Mouse (Mus musculus) small intestine, adult 2 months (tissue): ENCODE measurements around the gene Pnp2. TPM values are rescaled to one million over a fixed set of nuclear protein-coding genes. Genes with fewer than 3 reads are reported as not detected.
"Not testable (repeated sequence)": the region's sequence is repeated elsewhere in the genome, so short reads cannot be mapped to it uniquely, and the experiment has no call there.

ENCODE experiments used
- H3K27ac ChIP-seq: fragments of 200-500 bp; 2 replicates; pipeline ENCODE4 v1.5.1; 2012; ENCODE audit warnings: low read depth, low read length, control low read depth, inconsistent platforms; ENCODE audit not compliant: insufficient read depth
- H3K27me3 ChIP-seq: fragments of 200-500 bp; 2 replicates; pipeline ENCODE4 v1.6.1; 2012; ENCODE audit warnings: mild to moderate bottlenecking, moderate library complexity, low read length, inconsistent platforms; ENCODE audit not compliant: control insufficient read depth, insufficient read depth
- H3K36me3 ChIP-seq: fragments of 200-500 bp; 2 replicates; pipeline ENCODE4 v1.6.1; 2012; ENCODE audit warnings: mild to moderate bottlenecking, low read length, control low read depth, inconsistent platforms; ENCODE audit not compliant: control insufficient read depth, insufficient read depth
- H3K4me1 ChIP-seq: fragments of 200-500 bp; 2 replicates; pipeline ENCODE4 v1.6.1; 2012; ENCODE audit warnings: low read length, inconsistent platforms, mixed read lengths; ENCODE audit not compliant: control insufficient read depth, insufficient read depth, insufficient read length
- H3K4me3 ChIP-seq: fragments of 200-500 bp; 2 replicates; pipeline ENCODE4 v1.5.1; 2012; ENCODE audit warnings: low read depth, mild to moderate bottlenecking, control low read depth, inconsistent platforms, low read length, moderate library complexity
- CTCF ChIP-seq: fragments of 200-500 bp; IDR thresholded peaks from 2 replicates; pipeline ENCODE4 v1.5.1; 2012; ENCODE audit warnings: low read depth, mild to moderate bottlenecking, control low read depth, inconsistent platforms, low read length, moderate library complexity, mixed read lengths; ENCODE audit not compliant: insufficient replicate concordance, insufficient read length; ENCODE audit errors: extremely low read depth
- POLR2A ChIP-seq: fragments of 200-500 bp; IDR thresholded peaks from 2 replicates; pipeline ENCODE4 v1.6.1; 2012; ENCODE audit warnings: low read depth, mild to moderate bottlenecking, control low read depth, inconsistent platforms, low read length, moderate library complexity
- WGBS: fragments of 180-500 bp; shearing (Covaris S2); methylation state at CpG from one replicate; pipeline ENCODE4 v1.1.7; 2018; 5-methylcytosine and 5-hydroxymethylcytosine counted together
- polyA plus RNA-seq: library from polyadenylated mRNA; depleted of rRNA; stranded (reverse); fragments of >200 nt; gene quantifications from 2 replicates; pipeline ENCODE4 v1.2.3, GENCODE M21; 2012

Pnp2 gene
- polyA plus RNA-seq, 1 experiment: 87.2 TPM

DNA sequence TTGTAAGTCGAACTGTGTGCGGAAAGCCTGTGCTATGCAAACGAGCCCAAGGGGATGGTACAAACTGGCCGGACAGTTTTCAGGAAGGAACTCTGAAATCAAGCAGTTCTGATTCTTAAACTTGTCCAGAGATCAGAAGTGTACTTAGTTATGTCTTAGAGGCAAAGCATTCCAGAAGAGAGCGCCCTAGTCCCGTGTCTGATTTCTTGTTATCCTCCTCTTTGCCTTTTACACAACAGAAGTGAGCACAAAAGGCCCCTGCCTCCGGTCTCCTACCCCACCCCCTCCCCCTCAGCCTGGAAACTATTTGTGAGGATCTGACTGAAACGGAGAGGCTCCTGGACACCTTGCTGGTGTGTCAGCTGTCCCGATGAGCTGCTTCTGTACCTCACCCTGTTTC is 20.9 kb downstream of the Pnp2 start:
- H3K4me3 ChIP-seq: no peak overlapping the region
- H3K27me3 ChIP-seq: no peaks in the 10 kb centered on the region
- H3K36me3 ChIP-seq: no peaks in the 10 kb centered on the region
- 48% methylated on average over 9 of the region's 9 CpGs for WGBS
- H3K27ac ChIP-seq: no peak overlapping the region
- no peak for TF ChIP-seq POLR2A
- TF ChIP-seq CTCF: no peak
- no peaks in the 10 kb centered on the region; the same call in 1 of the 2 replicates for H3K4me1 ChIP-seq

DNA sequence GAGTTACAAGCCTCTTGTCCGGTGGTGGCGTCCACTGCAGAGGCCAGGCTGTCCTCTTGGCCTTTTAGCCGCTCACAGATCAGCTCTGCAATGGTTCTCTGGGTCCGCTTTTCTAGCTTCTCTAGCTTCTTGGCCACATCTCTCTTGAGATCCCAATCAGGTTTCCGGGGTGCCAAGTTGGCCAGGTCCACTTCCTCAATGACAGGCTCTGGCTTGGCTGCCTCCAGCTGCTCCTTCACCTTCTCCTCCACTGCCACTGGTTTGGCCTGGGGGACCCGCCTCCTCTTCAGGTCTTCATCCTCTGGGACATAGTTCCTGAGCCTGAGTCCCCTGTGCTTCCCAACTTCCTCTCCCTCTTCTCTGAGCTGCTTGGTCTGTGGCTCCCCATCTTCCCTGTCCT is 22.7 kb downstream of the Pnp2 start:
- not testable (repeated sequence) for H3K36me3 ChIP-seq, H3K4me3 ChIP-seq, H3K27me3 ChIP-seq, H3K27ac ChIP-seq, H3K4me1 ChIP-seq
- WGBS: 87% methylated on average over 6 of the region's 6 CpGs

DNA sequence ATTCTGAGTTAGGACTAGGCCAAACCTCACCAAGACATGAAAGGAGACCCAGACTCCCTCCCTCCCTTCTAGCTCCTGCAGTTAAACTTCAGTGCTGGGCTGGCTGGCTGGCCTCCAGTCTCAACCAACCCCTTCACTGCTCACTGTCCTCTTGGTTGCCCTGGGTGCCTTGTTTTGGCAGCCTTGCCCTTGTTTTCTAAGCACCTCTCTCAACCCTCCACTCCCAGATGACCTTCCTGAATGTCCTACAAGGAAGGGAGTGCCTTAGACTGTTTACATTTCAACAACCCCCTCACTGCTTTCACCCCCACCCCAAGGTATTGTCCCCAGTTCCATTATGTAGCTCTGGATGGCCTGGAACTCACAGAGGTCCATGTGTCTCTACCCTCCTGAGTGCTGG is 23.8 kb downstream of the Pnp2 start:
- Histone ChIP-seq H3K27ac (no peak overlapping the region), H3K36me3 (no peaks in the 10 kb centered on the region), H3K4me1 (no peaks in the 10 kb centered on the region; the same call in 1 of the 2 replicates), H3K27me3 (no peaks in the 10 kb centered on the region), H3K4me3 (no peak overlapping the region)
- no peak for TF ChIP-seq CTCF
- no peak for TF ChIP-seq POLR2A

- Histone ChIP-seq H3K4me1 (no peaks in the 10 kb centered on the region; the same call in 1 of the 2 replicates), H3K4me3 (no peak overlapping the region), H3K27me3 (no peaks in the 10 kb centered on the region), H3K36me3 (no peaks in the 10 kb centered on the region), H3K27ac (no peak overlapping the region)
- no peak for TF ChIP-seq POLR2A
- no peak for TF ChIP-seq CTCF
- WGBS: 59% methylated on average over 2 of the region's 2 CpGs
These were observed 25.4 kb downstream of the Pnp2 start for GRCm38 (mm10) chr14:50981207-50981606.

DNA sequence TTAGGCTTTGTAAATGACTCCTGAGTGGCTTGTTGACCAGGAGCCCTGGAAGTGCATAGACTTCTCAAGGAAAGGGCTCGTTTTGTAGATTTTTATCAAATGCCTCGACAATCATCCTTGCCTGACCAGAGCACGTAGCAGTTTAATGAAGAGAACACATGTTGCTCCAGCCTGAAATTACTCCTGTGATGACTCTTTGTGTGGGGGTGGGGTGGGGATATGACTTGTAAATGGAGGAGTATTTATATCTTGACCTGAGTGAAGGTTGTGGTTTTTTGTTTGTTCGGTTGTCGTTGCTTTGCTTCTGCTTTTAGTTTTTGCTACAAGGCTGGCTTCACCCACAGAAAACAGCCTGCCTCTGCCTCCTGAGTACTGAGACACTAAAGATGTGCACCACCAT is 26.0 kb downstream of the Pnp2 start:
- Histone ChIP-seq H3K4me1 (no peaks in the 10 kb centered on the region; the same call in 1 of the 2 replicates), H3K27me3 (no peaks in the 10 kb centered on the region), H3K4me3 (no peak overlapping the region), H3K27ac (no peak overlapping the region), H3K36me3 (no peaks in the 10 kb centered on the region)
- no peak for TF ChIP-seq POLR2A
- 56% methylated on average over 5 of the region's 5 CpGs for WGBS

GRCm38 (mm10) chr14:50987668-50988067 is 31.9 kb downstream of the Pnp2 start:
- Histone ChIP-seq H3K27me3 (no peaks in the 10 kb centered on the region), H3K27ac (no peak overlapping the region), H3K4me3 (no peak overlapping the region), H3K4me1 (peaks cover 6% of the 10 kb centered on the region), H3K36me3 (no peaks in the 10 kb centered on the region)
- TF ChIP-seq CTCF: no peak
- TF ChIP-seq POLR2A: no peak
- WGBS: 89% methylated on average over 2 of the region's 2 CpGs

DNA sequence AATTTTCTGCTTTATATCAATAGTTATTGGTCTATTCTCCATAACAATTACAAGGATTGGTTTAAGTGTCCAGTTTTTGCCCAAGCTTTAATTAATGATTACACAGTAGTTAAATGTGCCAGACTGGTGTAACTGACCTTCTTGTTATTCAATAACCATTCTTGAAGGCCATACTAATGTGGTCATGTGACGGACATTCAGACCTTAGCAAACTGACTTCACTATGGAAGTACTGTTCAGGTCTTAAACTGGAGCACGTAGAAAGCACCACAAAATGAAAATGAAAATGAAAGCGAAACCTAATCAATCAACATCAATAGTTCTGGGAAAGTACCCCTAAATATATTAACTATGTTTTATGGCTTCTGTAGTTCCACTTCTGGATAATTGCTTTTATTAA is 35.2 kb downstream of the Pnp2 start:
- Histone ChIP-seq H3K4me3 (no peak overlapping the region), H3K27me3 (no peaks in the 10 kb centered on the region), H3K36me3 (no peaks in the 10 kb centered on the region), H3K4me1 (peaks cover 6% of the 10 kb centered on the region), H3K27ac (no peak overlapping the region)
- TF ChIP-seq POLR2A (no peak), CTCF (no peak)
- 27% methylated on average over 3 of the region's 3 CpGs for WGBS

DNA sequence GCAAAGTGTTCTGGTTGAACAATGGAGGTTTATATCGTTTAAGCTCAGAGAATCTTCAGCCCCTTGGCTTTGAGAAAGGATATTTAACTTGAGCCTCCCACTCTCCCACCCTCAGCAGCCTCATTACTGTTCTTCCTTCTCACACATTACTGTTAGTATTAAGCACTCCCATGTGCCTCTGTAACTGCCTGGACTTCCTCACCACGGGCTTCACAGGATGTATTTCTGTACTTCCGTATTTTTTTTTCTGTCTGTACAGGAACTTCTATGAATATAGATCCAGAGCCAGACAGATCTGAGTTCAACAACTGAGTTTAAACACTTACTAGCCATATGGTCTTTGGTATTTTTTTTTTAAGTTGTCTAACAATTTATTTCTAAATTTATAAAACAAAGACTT is 41.3 kb downstream of the Pnp2 start:
- Histone ChIP-seq H3K27me3 (no peaks in the 10 kb centered on the region), H3K36me3 (no peaks in the 10 kb centered on the region), H3K4me1 (peaks cover 4% of the 10 kb centered on the region; the same call in 1 of the 2 replicates), H3K27ac (no peak overlapping the region; the same call in 1 of the 2 replicates), H3K4me3 (no peak overlapping the region)
- TF ChIP-seq POLR2A (no peak), CTCF (no peak)
- WGBS: 66% methylated on average over 3 of the region's 3 CpGs
